Mouse (Mus musculus) hindbrain, embryonic 14.5 days (tissue): ENCODE data around the gene Fuca1. TPM values are rescaled to one million over a fixed set of nuclear protein-coding genes. Genes with fewer than 3 reads are reported as not detected.
"Not testable (repeated sequence)": the region's sequence is repeated elsewhere in the genome, so short reads cannot be mapped to it uniquely, and the experiment has no call there.

ENCODE experiments used
- ATAC-seq: fragments of 200-750 bp; cut with Nextera tagmentation; 2 replicates; pipeline ENCODE4 v1.8.0; 2017; ENCODE audit warnings: moderate number of reproducible peaks, mild to moderate bottlenecking, moderate TSS enrichment, moderate library complexity; ENCODE audit not compliant: low FRiP score
- DNase-seq: peaks from one replicate; pipeline ENCODE4 v3.0.0-alpha.2; 2015; ENCODE audit warnings: low spot score
- H3K27ac ChIP-seq: fragments of 300-500 bp; sonication (generic); 2 replicates; pipeline ENCODE4 v1.5.1; 2014; ENCODE audit warnings: mild to moderate bottlenecking, moderate library complexity
- H3K27me3 ChIP-seq: fragments of 300-500 bp; sonication (generic); 2 replicates; pipeline ENCODE4 v1.6.1; 2014; ENCODE audit warnings: mild to moderate bottlenecking, low read length, mixed read lengths; ENCODE audit not compliant: control insufficient read depth, insufficient read depth
- H3K36me3 ChIP-seq: fragments of 300-500 bp; sonication (generic); replicated peaks from 2 replicates; pipeline ENCODE4 v1.6.1; 2014; ENCODE audit not compliant: control insufficient read depth, insufficient read depth
- H3K4me1 ChIP-seq: fragments of 300-500 bp; sonication (generic); replicated peaks from 2 replicates; pipeline ENCODE4 v1.6.1; 2014; ENCODE audit warnings: antibody characterized with exemption, low read length, mixed read lengths; ENCODE audit not compliant: control insufficient read depth, insufficient read depth
- H3K4me2 ChIP-seq: fragments of 300-500 bp; sonication (generic); replicated peaks from 2 replicates; pipeline ENCODE4 v1.6.1; 2014; ENCODE audit warnings: mild to moderate bottlenecking, moderate library complexity
- H3K4me3 ChIP-seq: fragments of 300-500 bp; sonication (generic); replicated peaks from 2 replicates; pipeline ENCODE4 v1.5.1; 2014; ENCODE audit warnings: mild to moderate bottlenecking, low read length
- H3K9ac ChIP-seq: fragments of 300-500 bp; sonication (generic); 2 replicates; pipeline ENCODE4 v1.6.1; 2014
- H3K9me3 ChIP-seq: fragments of 300-500 bp; sonication (generic); 2 replicates; pipeline ENCODE4 v1.6.1; 2016; ENCODE audit warnings: low read length; ENCODE audit not compliant: control insufficient read depth
- WGBS: fragments of 180-500 bp; shearing (Covaris S2); extraction: QIAGEN DNeasy Blood & Tissue Kit; methylation state at CpG from one replicate; pipeline ENCODE4 v1.1.7; 2014; 5-methylcytosine and 5-hydroxymethylcytosine counted together
- polyA plus RNA-seq: library from polyadenylated mRNA; unstranded; fragments of >200 nt; fragmentation: Nextera tagmentation; extraction: Ambion mirVana; gene quantifications from 2 replicates; pipeline ENCODE4 v1.2.1, GENCODE M21; 2014

Fuca1 gene
- polyA plus RNA-seq, 1 experiment from 2014 or later, result 72.0 TPM

DNA sequence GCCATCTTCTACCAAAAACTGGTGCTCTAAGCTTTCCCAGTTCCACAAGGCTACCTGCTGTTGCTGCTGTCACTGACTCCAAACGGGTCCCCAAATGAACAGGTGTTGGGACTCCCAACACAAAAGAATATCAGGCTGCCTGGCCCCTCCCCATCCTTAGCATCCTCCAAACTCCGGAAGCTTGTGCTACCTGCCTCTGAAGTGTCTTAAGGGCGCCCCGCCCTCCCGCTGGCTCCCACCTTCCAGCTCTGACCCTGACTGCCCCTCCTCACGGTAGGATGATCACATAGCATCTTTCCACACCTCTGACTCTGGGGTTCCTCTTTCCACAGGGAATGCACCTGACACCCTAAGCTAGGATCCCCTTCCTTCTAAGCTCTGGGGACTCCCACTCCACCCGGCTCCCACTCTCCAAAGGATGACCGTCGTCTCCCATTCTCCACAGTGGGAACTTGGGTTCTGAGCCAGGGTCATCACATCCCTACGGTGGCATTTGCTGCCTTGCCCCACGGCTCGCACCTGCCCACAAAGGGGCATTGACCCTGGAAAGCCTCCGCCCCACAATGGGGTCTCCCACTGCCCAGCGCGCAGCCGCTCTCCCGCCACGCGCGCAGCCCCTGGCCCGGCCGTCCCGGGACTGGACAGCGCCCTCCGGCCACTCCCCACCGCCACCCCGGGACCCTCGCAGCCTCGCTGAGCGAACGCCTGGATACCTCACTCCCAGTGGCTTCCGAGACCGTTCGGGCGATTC is 51.4 kb downstream of the Fuca1 start:
- H3K36me3 ChIP-seq, result peaks cover 61% of the 10 kb centered on the region
- no peaks in the 10 kb centered on the region for H3K9me3 ChIP-seq
- no peak; the same call in 1 of the 2 replicates for ATAC-seq
- WGBS, result under 1% methylated on average over 35 of the region's 35 CpGs
- peak overlapping the region; percentile 85 for H3K4me2 ChIP-seq
- H3K27ac ChIP-seq, result peak overlapping the region; percentile 49; the same call in 1 of the 2 replicates
- no peak for DNase-seq
- peak overlapping the region; percentile 67 for H3K4me3 ChIP-seq
- peaks cover 9% of the 10 kb centered on the region for H3K4me1 ChIP-seq
- peak overlapping the region; percentile 79 for H3K9ac ChIP-seq
- H3K27me3 ChIP-seq, result no peaks in the 10 kb centered on the region

- Histone ChIP-seq H3K27me3 (no peaks in the 10 kb centered on the region), H3K36me3 (peaks cover 61% of the 10 kb centered on the region), H3K27ac (peak within 1 kb of the TSS; percentile 49; the same call in 1 of the 2 replicates), H3K4me3 (peak within 1 kb of the TSS; percentile 67), H3K4me2 (peak within 1 kb of the TSS; percentile 85), H3K9ac (peak within 1 kb of the TSS; percentile 79), H3K9me3 (no peaks in the 10 kb centered on the region), H3K4me1 (peaks cover 9% of the 10 kb centered on the region)
- ATAC-seq, result peak; percentile 80
- 2% methylated on average over 19 of the region's 19 CpGs for WGBS
- peak; percentile 85 for DNase-seq
Measured at GRCm38 (mm10) chr4:135972556-135972906, 52.0 kb downstream of the Fuca1 start, which contains the start of gene Lypla2. TSS of gene Lypla2 (minus strand) at chr4:135972626.

DNA sequence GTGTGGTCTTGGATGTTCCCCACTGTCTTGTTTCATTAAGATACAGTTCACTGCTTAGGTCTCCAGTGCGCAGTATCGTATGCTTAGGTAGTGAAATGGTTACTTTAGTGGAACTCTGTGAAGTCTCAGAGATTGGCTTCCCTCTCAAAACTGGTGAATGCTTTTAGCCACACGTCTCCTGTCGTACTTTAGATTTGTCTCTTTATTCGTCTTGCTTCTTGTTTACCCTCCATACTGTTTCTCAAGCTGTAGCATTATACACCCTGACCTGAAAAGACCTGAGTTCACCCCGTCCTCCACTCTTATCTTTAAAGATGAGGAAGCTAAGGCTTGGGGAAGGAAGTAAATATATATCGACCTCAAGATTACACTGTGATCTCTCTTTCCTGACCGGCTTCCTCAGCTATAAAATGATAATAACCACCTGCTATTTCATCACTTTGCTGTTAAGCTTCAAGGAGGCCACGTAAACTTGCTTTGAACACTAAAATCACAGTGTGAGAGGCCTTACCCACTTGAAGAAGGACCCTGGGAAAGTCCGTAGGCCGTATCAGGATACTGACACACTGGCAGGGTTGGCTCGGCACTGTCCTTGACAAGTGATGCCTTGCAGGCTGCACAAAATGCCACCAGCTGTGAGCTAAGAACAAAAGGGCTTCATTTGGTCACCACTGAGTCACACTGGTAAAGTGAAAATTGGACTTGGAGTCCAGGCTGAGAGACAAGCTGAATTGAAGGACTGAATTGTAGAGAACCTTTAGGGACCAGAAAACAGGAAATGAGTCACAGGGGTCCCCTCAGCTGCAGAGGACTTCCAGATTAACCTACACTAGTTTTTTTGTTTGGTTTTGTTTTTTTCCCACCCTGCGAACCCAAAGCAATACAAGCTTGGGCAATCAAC is 52.6 kb downstream of the Fuca1 start:
- DNase-seq, result no peak
- H3K36me3 ChIP-seq, result peaks cover 58% of the 10 kb centered on the region
- WGBS, result 77% methylated on average over 13 of the region's 13 CpGs
- H3K4me3 ChIP-seq, result peak overlapping the region; percentile 67
- peak overlapping the region; percentile 85 for H3K4me2 ChIP-seq
- H3K9me3 ChIP-seq, result no peaks in the 10 kb centered on the region
- peak overlapping the region; percentile 79; the same call in 1 of the 2 replicates for H3K9ac ChIP-seq
- no peak overlapping the region for H3K27ac ChIP-seq
- no peaks in the 10 kb centered on the region for H3K27me3 ChIP-seq
- ATAC-seq, result no peak
- peaks cover 9% of the 10 kb centered on the region for H3K4me1 ChIP-seq

DNA sequence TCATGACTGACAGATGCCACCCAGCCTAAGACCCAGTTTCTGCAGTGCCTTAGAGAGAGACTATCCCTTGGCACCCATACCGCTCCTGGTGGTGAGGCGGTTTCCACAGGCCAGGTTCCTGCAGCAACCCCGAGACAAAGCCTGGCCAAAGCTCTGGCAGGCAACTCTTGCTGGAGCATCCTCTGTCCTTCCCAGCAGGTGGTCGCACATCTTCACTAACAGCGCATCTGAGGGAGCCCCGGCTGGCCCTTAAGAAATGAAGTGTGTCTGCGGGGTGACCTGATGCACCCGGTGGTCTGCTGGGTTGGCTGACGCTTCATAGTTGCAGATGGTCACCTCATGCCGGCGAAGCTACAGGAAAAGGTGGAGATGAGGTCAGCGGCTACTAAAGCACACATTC is 55.6 kb downstream of the Fuca1 start:
- Histone ChIP-seq H3K4me2 (no peak overlapping the region), H3K36me3 (peaks cover 48% of the 10 kb centered on the region)
- no peak for ATAC-seq

DNA sequence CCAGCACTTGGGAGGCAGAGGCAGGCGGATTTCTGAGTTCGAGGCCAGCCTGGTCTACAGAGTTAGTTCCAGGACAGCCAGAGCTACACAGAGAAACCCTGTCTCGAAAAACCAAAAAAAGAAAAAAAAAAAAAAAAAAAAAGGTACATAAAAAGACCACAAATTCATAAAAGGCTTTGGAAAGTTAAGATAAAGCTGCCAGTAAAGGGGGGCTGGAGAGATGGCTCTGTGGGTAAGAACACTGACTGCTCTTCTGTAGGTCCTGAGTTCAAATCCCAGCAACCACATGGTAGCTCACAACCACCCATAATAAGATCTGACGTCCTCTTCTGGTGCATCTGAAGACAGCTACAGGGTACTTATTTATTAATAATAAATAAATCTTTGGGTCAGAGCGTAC is 59.7 kb downstream of the Fuca1 start:
- not testable (repeated sequence) for H3K4me1 ChIP-seq, H3K9me3 ChIP-seq, H3K27me3 ChIP-seq, DNase-seq, H3K27ac ChIP-seq, H3K4me3 ChIP-seq, ATAC-seq, H3K4me2 ChIP-seq, H3K9ac ChIP-seq
- peaks cover 66% of the 10 kb centered on the region for H3K36me3 ChIP-seq
- WGBS, result 98% methylated on average over 5 of the region's 5 CpGs

More for the DNA sequence above, 55.6 kb downstream of the Fuca1 start:
- WGBS, result 95% methylated on average over 12 of the region's 12 CpGs
- Histone ChIP-seq H3K9ac (no peak overlapping the region), H3K4me1 (peaks cover 8% of the 10 kb centered on the region), H3K9me3 (no peaks in the 10 kb centered on the region), H3K27ac (no peak overlapping the region), H3K4me3 (no peak overlapping the region), H3K27me3 (no peaks in the 10 kb centered on the region)
- no peak for DNase-seq

GRCm38 (mm10) chr4:135981524-135982063 is 61.1 kb downstream of the Fuca1 start:
- Histone ChIP-seq H3K9me3 (no peaks in the 10 kb centered on the region), H3K4me3 (no peak overlapping the region), H3K4me2 (no peak overlapping the region), H3K9ac (no peak overlapping the region), H3K36me3 (peaks cover 53% of the 10 kb centered on the region), H3K27me3 (no peaks in the 10 kb centered on the region), H3K27ac (no peak overlapping the region), H3K4me1 (peaks cover 10% of the 10 kb centered on the region)
- no peak for DNase-seq
- WGBS, result 79% methylated on average over 7 of the region's 7 CpGs
- ATAC-seq, result no peak

DNA sequence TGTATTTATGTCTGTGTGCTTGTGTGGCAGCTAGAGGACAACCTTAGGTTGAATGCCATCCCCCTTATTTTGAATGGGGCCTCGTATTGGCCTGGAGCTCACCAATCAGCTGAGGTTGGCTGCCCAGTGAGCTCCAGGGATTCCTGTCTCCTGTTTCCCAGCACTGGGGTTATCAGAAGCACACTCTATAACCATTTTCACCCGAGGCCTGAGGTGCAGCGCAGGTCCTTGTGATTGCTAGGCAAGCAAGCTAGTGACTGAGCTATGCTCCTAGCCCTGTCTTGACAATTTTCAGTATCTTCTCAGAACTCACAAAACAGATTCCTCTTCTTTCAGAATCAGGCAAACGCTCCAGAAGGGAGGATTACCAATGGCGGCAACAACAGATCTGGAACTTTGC is 64.0 kb downstream of the Fuca1 start:
- Histone ChIP-seq H3K36me3 (peaks cover 32% of the 10 kb centered on the region), H3K27me3 (no peaks in the 10 kb centered on the region), H3K4me2 (no peak overlapping the region), H3K27ac (no peak overlapping the region), H3K4me1 (peaks cover 13% of the 10 kb centered on the region), H3K9ac (no peak overlapping the region), H3K9me3 (no peaks in the 10 kb centered on the region), H3K4me3 (no peak overlapping the region)
- DNase-seq (no peak), ATAC-seq (no peak)
- 90% methylated on average over 5 of the region's 5 CpGs for WGBS

DNA sequence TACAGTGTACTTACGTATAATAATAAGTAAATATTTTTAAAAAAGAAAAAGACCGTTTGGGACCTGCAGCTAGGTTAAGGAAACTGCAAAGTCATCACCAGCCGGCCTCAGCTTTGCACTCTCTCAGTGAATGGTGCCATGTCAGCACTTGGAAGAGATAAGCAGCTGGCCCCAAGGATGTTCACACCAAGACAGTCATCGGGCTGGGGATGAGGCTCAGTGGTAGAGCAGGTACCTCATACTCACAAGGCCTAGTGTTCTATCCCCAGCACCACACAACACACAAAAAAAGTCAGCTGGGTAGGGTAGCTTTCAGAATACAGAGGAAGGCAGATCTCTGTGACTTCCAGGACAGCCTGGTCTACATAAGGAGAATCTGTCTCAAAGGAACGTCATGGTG is 64.7 kb downstream of the Fuca1 start:
- peak overlapping the region; percentile 93; the same call in 1 of the 2 replicates for H3K4me2 ChIP-seq
- 94% methylated on average over 5 of the region's 5 CpGs for WGBS
- no peak overlapping the region for H3K9ac ChIP-seq

GRCm38 (mm10) chr4:135985769-135986168 is 65.2 kb downstream of the Fuca1 start:
- H3K27me3 ChIP-seq, result no peaks in the 10 kb centered on the region
- H3K4me2 ChIP-seq, result peak overlapping the region; percentile 93
- WGBS, result 95% methylated on average over 7 of the region's 7 CpGs
- H3K4me1 ChIP-seq, result peaks cover 13% of the 10 kb centered on the region
- peak overlapping the region; percentile 97 for H3K4me3 ChIP-seq
- DNase-seq, result no peak
- peak overlapping the region; percentile 84 for H3K9ac ChIP-seq
- peaks cover 26% of the 10 kb centered on the region for H3K36me3 ChIP-seq
- H3K27ac ChIP-seq, result no peak overlapping the region
- no peaks in the 10 kb centered on the region for H3K9me3 ChIP-seq
- no peak for ATAC-seq

More for the DNA sequence above, 64.7 kb downstream of the Fuca1 start:
- Histone ChIP-seq H3K4me1 (peaks cover 13% of the 10 kb centered on the region), H3K27me3 (no peaks in the 10 kb centered on the region), H3K36me3 (peaks cover 32% of the 10 kb centered on the region), H3K27ac (no peak overlapping the region), H3K4me3 (no peak overlapping the region), H3K9me3 (no peaks in the 10 kb centered on the region)
- no peak for ATAC-seq
- no peak for DNase-seq
